Mouse (Mus musculus): Measurements from ENCODE around the gene Sfswap.
A peak's percentile ranks its signal among the peaks of the same experiment; 100 is the strongest.
"Not testable (repeated sequence)": the region's sequence is repeated elsewhere in the genome, so short reads cannot be mapped to it uniquely, and the experiment has no call there.

Sfswap gene

DNA sequence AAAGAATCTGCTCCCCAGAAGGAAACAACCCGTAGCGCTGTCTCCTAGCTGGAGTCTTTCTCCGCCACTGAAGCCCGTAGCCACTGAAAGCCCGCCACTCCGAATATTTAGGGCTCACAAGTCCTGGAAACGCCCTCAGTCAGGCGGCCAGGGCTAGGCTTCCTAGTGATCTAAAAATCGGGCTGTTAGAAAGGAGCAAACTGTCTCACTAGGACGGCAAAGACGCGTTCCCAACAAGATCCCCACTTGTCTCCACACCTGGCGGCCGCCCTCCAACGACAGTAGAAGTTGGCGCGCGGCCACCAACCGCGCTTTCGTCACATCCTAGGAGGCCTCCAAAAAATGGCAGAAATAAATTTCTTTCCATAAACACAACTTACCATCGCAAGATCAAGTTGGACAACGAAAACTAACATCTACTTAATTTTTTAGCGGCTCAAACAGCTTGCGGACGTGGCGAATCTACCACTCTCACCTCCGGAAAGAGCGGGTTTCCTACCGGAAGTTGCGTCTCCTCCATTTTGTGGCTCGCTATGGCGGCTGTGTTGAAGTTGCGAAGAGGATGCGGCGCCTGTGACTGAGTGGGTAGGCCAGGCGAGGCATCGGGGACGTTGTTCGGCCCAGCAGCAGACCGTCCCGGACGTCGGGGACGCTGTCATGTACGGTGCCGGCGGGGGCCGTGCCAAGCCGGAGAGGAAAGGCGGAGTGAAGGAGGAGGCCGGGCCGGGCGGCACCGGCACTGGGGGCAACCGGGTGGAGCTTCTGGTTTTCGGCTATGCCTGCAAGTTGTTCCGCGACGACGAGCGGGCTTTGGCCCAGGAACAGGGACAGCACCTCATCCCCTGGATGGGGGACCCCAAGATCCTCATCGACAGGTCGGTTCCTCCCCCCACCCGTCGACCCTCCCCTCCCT lies at the start of gene Sfswap:
Gene Sfswap, plus strand, starts transcription at position 500 of the 913 bp plus-strand sequence.
- peak; percentile 72 for DNase-seq (ENCODE audit: low read depth)

DNA sequence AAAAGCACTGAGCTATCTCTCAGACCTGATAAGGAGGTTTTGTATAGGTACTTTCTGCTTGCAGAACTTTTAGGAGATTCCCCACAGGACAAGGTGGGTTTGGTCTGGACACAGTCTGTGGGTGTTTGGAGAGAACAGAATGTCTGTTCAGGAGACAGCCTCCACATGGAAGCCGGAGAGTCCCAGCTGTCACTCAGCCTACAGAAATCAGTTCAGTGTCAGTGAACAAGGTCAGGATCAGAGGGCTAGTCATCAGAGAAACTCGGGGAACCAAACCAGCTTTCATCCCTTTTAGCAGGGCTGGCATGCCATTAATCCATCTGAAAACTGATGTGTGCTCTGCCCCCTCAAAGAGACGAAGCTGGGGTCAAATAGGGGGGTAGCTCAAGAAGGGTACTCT lies 48.5 kb upstream of the Sfswap start:
- DNase-seq (ENCODE audit: low read depth): no peak

DNA sequence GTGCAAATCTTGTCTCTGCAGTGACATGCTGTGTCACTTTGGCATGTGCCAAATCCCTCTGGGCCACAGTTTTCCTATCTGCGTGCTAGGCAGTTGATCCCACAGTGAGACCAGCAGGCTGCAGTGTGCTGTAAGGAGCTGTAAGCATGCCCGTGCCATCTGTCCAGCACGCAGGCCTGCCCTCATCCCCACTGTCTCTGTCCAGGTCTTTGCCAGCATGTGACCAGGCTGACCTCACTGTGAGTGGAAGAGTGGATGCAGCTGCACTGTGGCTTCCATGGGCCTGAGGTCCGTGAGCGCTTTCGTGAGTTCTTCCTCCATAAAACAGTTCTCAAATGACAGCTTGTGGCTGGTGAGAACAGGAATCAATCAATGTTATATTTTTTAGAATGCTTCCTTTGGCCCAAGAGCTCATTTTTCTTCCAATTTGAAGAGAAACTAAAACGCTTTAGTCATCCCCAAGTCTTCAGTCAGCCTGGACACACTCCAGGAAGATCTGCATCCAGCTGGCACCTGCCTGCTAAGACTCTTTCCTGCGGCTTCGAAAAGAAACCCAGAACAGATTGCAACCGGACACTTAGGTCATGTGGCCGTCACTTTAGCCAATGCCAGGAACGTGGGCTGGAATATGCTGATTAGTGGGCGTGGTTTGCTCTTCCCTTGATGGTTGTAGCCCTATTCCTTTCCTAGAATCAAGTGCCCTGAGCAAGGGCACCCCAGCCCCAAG lies 46.1 kb upstream of the Sfswap start:
- peak; percentile 6 for DNase-seq (ENCODE audit: low read depth)

DNA sequence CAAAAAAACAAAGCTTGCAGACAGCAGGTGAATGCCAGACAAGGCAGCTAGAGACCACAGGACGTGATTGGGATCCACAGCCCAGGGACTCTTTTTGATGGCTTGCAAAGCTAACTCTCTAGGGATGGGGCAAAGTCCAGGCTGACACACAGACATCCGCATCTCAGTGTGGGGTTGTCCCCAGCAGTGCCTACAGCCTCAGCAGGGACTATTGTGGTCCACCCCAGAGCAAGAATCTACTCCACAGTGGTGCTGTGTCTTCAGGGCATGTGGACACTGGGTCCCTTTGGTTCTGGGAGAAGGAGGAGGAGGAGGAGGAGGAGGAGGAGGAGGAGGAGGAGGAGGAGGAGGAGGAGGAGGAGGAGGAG lies 45.5 kb upstream of the Sfswap start:
- DNase-seq (ENCODE audit: low read depth): no peak

DNA sequence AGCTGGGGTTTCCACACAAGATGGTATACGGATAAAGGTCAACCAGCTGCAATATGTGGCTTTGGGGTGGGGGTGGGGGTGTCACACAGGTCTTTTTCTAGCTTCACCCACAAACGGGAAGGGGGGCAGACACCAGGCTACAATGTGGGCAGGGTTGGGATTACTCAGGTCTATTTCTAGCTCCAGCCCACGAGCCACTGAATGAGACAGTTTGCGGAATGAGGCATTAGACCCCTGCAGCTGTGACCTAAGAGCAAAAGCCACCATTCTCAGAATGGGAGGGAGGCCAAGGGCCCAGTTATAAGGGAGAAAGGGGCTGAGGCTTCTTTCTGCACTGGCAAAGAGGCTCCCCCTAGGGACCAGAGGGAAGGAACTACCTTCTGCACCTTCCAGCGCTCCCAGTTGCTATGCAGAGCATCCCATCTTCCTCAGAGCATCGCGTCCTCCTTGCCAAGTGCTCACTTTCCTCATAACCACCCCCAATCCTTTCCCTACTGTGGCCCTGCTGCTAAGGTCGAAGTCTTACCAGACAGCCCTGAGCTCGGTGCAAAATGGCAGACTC lies 44.4 kb upstream of the Sfswap start:
- no peak for DNase-seq (ENCODE audit: low read depth)

DNA sequence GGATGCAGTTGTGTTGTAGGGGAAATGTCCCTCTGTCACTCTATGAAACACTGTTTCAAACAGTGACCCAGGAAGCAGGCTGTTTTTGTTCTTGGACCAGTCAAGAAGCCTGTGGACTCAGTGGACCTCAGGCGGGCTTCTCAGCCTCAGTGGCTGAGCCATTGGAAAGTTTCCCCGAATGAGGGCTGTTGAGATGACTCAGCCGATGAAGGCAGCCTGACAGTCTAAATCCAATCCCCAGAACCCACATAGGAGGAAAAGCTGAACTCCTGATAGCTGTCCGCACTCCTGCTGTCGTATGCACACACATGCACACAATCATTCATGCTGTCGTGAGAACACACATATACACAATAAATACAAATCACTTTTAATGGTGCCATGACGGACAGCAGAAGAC lies 42.9 kb upstream of the Sfswap start:
- DNase-seq (ENCODE audit: low read depth): no peak

DNA sequence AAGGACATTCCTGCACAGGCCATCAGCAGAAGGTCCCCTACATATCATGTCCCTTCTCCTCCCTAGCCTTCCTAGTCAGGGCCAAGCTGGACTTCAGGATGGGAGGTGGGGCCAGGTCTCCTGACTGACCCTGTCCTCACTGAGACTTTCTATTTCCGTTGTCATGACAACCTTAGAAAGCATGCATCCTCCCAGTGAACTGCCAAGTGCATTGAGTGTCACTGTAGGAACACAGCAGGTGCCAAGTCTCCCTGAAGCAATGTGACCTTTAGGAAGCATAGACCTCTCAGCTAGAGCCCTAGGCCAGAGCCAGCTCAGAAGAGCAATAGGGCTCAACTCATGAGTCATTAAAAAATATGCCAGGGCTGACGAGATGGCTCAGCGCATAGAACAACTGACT lies 42.5 kb upstream of the Sfswap start:
- DNase-seq (ENCODE audit: low read depth): no peak

DNA sequence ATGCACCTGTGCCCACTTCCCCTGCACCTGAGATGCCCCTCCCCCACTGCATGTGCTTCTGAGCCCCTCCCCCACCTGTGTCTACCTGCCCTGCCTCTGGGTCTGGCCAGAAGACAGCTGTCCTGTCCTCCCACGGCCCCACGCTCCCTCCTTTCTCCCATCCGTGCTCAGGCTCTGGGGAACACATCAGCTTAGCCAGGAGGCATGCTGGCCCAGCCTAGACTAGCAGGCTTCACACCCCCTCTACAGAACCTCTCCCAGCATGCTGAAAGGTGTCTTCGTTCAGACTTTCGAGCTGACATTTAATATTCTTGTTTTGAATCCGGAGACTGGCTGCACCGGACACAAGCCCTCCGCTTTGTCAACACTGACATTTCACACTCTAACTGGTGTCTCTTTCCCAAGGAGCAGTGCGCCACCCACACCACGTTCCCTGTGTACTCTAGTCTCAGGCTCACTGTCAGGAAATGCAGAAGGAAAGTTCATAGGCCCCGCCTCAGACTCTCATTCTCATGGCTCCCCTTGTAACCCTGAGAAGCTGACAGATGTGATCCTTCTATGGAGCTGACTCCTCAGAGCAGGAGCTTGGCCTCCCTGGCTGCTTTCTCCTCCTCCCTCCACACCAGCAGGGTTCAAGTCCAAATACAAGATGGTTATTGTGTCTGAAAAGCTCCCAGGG lies 40.1 kb upstream of the Sfswap start:
- no peak for DNase-seq (ENCODE audit: low read depth)

DNA sequence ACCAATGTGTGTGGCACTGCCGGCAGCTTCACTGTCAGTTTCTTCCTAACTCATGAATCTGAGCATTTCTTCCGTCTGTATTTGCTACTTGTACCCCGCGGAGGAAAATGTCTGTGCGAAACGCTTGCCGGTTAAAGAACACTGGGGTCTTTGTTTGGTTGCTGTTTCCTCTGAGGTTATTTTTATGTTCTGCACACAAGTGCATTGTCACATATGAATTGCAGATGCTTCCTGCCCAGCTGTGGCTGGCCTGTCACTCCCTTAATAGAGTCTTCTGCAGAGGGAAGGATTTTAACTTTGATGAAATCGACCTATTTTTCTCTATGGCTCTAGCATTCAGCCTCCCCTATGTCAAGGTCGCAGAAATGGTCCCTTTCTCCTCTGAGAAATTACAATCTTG lies 37.4 kb upstream of the Sfswap start:
- not testable (repeated sequence) for DNase-seq (ENCODE audit: low read depth)

DNA sequence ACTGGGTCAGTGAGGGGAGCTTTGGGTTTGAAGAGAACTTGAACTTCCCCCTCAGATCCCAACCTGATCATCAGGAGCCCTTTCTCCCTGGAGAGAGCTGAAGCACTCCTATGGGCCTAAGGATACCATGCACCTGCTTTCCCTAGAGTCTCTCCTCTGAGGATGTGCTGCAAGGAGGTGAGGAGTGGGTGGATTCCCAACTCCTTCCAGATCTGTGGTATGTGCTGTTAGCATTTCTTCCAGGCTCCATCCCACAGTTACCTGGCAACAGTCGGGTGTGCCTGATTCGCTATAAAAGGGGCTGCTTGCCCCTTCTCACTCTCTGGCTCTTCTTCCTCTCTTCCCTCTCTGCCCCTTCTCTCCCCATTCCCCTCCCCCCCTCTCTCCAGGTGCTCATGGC lies 35.2 kb upstream of the Sfswap start:
- no peak for DNase-seq (ENCODE audit: low read depth)

DNA sequence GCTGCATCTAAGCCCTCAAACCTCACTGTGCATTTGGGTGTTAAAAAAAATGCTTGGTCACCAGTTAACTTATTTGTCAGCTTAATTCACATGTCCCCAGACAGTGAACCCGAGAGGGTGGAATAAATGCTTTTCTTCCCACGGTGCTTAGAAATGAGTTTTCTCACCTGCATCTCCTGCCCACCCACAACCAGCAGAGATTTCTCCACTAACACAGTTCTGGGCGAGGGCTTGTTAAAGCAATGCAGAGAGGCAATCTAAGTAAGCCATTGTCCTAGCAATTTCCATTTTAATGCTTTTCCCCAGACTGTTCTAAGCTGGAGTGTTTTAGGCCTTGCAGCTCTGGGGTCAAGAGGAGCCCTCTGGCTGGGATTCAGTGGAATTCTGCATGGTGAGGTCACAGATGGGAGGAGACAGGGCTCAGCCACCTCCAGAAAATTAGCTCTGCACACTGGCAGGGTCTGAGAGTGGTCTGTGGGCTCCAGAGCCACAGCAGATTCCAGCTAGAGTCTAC lies 25.4 kb upstream of the Sfswap start:
- DNase-seq (ENCODE audit: low read depth): no peak

DNA sequence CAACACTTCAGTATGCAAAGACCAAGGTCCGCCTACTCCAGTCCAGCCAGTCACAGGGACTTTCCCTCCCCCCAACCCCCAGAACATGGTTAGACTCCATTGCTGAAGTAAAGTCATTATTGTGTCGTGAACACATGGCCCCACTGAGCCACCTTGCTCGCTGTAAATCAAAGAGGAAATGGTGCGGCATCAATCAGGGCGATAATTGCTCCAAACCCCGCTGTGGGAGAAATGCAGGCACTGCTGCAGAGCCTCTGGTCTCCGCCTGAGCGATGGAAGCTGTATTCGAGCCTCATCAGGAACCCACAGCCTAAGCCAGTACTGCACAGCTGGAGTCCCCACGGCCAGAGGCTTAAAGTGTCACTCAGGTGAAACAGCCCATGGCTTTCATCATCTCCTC lies 11.1 kb upstream of the Sfswap start:
- DNase-seq (ENCODE audit: low read depth): no peak

DNA sequence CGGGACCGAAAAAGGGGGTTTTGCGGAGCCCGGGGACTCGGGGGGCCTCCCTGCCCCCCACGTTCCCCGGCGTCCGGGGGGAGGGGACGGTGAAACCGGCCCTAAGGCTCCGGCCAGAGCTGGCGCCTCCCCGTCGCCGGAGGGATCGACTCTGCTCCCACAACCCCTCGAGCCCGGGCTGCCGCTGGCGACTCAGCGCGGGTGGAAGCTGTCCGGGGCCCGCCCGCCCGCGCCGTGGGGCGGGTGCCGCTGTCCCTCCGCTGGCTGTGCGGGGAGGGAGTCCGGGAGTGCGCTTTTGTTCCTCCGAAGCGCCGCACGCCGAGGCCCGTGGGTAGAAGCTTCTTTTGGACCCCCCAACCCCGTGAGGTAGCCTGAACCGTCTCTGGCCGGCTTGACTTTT lies 650 bp downstream of the Sfswap start:
- DNase-seq (ENCODE audit: low read depth): no peak

DNA sequence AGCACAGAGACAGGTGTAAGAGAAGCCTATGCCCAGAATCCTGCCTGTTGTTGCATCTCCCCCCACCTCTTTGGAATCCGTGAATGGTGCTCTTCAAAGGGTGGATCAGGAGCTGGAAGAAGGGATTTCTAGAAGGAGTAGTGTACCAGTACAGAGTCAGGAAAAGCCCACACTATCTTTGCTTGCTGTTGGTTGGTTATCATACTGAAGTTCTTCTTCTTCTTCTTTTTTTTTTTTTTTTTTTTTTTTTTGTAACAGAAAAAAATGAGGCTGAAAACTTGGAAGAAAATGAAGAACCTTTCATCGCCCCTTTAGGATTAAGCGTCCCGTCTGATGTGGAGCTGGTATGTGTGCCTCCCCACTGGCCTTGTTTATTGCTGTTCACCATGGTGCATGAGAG lies 5.9 kb downstream of the Sfswap start:
- DNase-seq (ENCODE audit: low read depth): no peak

DNA sequence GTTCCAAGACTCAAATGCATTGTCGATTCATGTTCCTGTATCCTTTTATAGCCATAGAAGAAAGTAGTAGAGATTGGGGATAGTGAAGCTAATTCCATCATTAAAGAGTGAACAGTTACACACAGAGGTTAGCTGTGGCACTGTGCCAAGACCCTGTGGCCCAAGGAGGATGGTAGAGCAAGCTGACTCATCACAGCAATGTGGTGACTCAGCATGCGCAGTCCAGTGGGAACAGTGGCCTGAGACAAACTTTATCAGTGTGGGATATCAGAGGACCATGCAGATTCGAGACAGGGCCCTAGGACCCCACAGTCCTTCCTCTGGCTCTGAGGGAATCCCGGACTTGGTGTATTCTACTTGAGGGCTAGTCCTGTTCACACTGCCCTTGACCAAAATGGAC lies 17.2 kb downstream of the Sfswap start:
- DNase-seq (ENCODE audit: low read depth): no peak

DNA sequence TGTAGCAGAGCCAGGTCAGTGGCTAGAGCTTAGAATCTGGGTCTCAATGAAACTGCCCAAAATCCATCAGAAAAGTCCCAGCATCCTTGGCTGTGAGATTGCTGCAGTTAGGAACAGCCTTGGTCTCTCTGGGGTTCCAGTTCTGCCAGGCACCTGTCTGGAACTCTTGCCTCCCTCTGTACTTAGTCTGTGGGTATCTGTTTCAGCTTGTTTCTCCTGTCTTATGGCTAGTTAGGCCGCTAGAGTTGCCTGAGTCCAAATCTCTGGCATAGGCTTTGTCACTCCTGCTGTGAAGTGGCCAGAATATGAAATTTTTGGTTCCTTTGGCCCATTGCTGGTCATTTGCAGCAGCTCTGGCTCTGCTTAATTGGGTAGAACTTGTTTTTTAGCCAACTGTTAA lies 17.8 kb downstream of the Sfswap start:
- DNase-seq (ENCODE audit: low read depth): no peak

DNA sequence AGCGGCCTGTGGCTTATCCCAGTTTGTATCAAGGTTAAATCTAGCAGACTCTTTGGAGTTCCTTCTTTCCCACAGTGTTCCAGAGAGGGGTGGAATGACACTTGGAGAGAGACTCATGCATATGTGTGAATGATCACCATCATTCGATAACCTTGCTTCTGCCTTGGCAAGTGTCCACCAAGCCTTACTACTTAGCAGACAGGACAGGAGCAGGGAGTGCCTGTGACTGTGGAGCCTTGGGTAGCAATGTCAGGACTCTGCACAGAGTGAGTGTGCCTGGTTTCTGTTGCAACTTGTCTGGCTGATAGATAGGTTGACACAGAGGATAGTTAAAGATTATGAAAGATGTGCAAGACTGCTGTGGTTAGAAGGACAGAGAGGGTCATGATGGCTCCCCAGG lies 18.6 kb downstream of the Sfswap start:
- no peak for DNase-seq (ENCODE audit: low read depth)

DNA sequence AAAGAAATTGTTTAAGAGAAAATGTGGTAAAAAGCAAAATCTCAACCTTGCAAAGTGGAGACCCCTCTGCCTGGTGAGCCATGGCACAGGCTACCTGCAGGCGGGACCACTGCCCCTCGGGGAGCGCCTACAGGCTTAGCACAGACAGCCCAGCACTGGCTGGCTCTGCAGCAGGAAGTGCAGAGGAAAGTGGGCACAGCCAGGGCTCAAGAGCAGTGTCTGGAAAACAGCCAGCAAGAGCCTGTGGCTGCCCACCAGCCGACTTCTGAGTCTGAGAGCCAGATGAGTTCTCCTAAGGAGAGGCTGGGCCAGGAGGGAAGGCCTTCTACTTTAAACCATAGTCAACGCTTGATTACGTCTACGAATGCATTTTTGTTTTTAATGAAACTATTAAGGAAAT lies 20.5 kb downstream of the Sfswap start:
- no peak for DNase-seq (ENCODE audit: low read depth)

DNA sequence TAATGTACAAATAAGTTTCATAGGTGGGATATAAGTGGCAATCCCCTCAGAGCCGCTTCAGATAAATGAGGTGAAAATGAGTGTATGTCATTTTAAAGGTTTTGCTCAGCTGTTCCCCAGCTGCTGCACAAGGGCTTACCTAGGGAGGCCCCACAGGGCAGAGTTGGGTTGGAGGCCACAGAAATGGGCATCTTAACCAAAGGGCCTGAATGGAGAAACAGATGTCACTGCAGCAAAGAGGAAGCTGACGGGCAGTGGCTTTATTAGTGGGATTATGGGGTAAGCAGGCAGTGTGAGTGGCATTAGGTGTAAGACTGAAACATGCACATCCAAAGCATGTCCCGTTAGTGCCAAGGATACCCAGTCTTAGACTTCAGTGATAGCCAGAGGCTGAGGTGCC lies 20.9 kb downstream of the Sfswap start:
- DNase-seq (ENCODE audit: low read depth): no peak

DNA sequence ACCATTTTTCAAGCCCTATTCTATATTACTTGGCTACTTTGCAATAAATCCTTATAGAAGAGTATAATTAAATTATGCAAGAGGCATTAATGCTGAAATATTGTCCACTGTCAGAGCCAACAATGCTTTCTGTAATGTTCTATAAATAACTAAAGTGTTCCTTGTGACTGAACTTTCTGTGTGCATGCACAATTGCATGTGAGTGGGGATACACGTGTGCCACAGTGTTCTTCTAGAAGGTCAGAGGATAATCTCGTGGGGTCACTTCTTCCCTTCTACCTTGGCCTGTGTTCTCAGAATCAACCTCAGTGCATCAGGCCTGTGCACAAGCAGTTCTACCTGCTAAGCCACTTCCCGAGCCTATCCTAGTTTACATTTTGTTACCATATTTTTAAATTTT lies 22.1 kb downstream of the Sfswap start:
- DNase-seq (ENCODE audit: low read depth): no peak

DNA sequence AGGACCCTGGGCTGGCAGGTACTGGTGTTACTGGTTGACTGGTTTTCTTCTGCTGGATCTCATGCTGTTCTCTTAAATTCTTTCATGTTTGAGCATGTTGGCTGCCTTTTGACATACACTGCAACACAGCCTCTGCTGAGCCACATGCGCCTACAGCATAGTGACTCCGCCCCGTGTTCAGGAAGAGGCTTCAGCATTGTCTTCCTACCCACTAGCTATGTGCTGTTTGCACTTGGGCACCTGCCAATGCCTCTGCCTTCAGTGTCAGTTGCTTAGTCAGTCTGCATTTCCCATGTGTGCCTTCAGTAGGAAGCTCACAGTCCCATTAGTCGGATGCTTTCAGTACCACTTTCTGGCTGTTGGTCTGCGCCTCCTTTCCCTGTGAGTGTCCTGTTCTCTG lies 23.7 kb downstream of the Sfswap start:
- DNase-seq (ENCODE audit: low read depth): no peak

DNA sequence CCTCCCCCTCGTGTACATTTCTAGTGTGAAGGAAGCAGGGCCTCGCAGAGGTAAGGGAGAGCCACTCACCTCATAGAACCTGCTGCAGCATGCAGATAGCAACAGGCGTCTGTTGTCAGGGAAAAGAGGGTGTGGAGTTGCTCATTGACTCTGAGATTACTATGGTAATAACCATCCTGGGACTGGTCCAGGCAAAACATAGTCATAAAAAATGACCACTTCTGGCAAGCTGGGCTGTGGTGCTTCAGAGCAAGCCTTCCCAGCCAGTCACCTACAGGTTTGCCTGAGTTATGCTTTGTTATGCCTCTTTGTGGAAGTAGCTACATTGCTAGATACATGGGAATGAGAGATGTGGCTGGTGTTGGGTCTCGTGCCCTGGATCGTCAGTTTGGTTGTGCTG lies 26.1 kb downstream of the Sfswap start:
- no peak for DNase-seq (ENCODE audit: low read depth)

Measured in c-Kit-positive CD71-positive TER-119-negative erythroid progenitor cells, embryonic 14.5 days (primary cell).